Mouse (Mus musculus) heart, embryonic 12.5 days (tissue): ENCODE measurements around the gene Smap1. TPM values are rescaled to one million over a fixed set of nuclear protein-coding genes. Genes with fewer than 3 reads are reported as not detected.

ENCODE experiments used
- ATAC-seq: fragments of 200-750 bp; cut with Nextera tagmentation; 2 replicates; pipeline ENCODE4 v1.8.0; 2017; ENCODE audit warnings: moderate TSS enrichment, moderate library complexity; ENCODE audit not compliant: insufficient number of reproducible peaks, low FRiP score
- H3K27ac ChIP-seq: fragments of 300-500 bp; sonication (generic); 2 replicates; pipeline ENCODE4 v1.5.1; 2016; ENCODE audit warnings: mild to moderate bottlenecking, moderate library complexity; ENCODE audit not compliant: poor library complexity, severe bottlenecking
- H3K27me3 ChIP-seq: fragments of 300-500 bp; sonication (generic); replicated peaks from 2 replicates; pipeline ENCODE4 v1.6.1; 2016; ENCODE audit warnings: mild to moderate bottlenecking, moderate library complexity
- H3K36me3 ChIP-seq: fragments of 300-500 bp; sonication (generic); 2 replicates; pipeline ENCODE4 v1.6.1; 2016; ENCODE audit warnings: mild to moderate bottlenecking, moderate library complexity
- H3K4me1 ChIP-seq: fragments of 300-500 bp; sonication (generic); replicated peaks from 2 replicates; pipeline ENCODE4 v1.6.1; 2016; ENCODE audit warnings: mild to moderate bottlenecking
- H3K4me2 ChIP-seq: fragments of 300-500 bp; sonication (generic); 2 replicates; pipeline ENCODE4 v1.6.1; 2016; ENCODE audit warnings: mild to moderate bottlenecking, moderate library complexity
- H3K4me3 ChIP-seq: fragments of 300-500 bp; sonication (generic); 2 replicates; pipeline ENCODE4 v1.5.1; 2016; ENCODE audit warnings: mild to moderate bottlenecking
- H3K9ac ChIP-seq: fragments of 300-500 bp; sonication (generic); 2 replicates; pipeline ENCODE4 v1.6.1; 2016; ENCODE audit warnings: mild to moderate bottlenecking, moderate library complexity
- H3K9me3 ChIP-seq: fragments of 300-500 bp; sonication (generic); replicated peaks from 2 replicates; pipeline ENCODE4 v1.6.1; 2016; ENCODE audit warnings: mild to moderate bottlenecking, moderate library complexity
- WGBS: fragments of 180-500 bp; shearing (Covaris S2); methylation state at CpG from one replicate; pipeline ENCODE4 v1.1.7; 2016; 5-methylcytosine and 5-hydroxymethylcytosine counted together
- polyA plus RNA-seq: library from polyadenylated mRNA; unstranded; fragments of >200 nt; fragmentation: Nextera tagmentation; extraction: Ambion mirVana; gene quantifications from 2 replicates; pipeline ENCODE4 v1.2.1, GENCODE M21; 2016

Smap1 gene
- polyA plus RNA-seq, 1 experiment from 2014 or later = 48.4 TPM

DNA sequence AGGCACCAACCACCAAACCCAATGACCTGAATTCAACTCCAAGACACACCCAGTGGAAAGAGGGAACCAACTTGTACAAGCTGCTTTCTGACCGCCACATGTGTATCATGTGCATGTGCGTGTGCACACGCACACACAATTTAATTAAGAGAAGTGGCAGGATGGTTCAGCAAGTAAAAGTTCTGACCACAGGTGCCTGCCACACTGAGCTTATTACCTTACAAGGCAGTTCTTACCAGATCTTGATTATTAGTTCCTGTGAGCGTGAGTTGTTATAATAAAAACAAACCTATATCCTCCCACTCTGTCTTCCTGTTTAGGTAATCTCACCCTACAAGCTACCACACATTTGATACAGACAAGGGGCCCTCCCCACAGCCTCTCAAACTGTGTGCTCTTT lies 6.6 kb downstream of the Smap1 start:
- H3K27ac ChIP-seq = no peak overlapping the region
- WGBS = 83% methylated on average over 4 of the region's 4 CpGs
- H3K9me3 ChIP-seq = no peaks in the 10 kb centered on the region
- peaks cover 20% of the 10 kb centered on the region for H3K4me1 ChIP-seq
- H3K36me3 ChIP-seq = no peaks in the 10 kb centered on the region
- H3K9ac ChIP-seq = no peak overlapping the region
- ATAC-seq = no peak
- no peaks in the 10 kb centered on the region for H3K27me3 ChIP-seq
- no peak overlapping the region for H3K4me3 ChIP-seq
- H3K4me2 ChIP-seq = no peak overlapping the region

- H3K27me3 ChIP-seq = no peaks in the 10 kb centered on the region
- H3K36me3 ChIP-seq = peaks cover 5% of the 10 kb centered on the region
- WGBS = 81% methylated on average over 2 of the region's 2 CpGs
- no peak overlapping the region for H3K4me3 ChIP-seq
- H3K9ac ChIP-seq = no peak overlapping the region
- H3K4me1 ChIP-seq = peaks cover 17% of the 10 kb centered on the region; the same call in 1 of the 2 replicates
- no peak for ATAC-seq
- no peak overlapping the region for H3K27ac ChIP-seq
- no peak overlapping the region for H3K4me2 ChIP-seq
- H3K9me3 ChIP-seq = no peaks in the 10 kb centered on the region
Observed at GRCm38 (mm10) chr1:23912988-23913387, 9.1 kb downstream of the Smap1 start.

DNA sequence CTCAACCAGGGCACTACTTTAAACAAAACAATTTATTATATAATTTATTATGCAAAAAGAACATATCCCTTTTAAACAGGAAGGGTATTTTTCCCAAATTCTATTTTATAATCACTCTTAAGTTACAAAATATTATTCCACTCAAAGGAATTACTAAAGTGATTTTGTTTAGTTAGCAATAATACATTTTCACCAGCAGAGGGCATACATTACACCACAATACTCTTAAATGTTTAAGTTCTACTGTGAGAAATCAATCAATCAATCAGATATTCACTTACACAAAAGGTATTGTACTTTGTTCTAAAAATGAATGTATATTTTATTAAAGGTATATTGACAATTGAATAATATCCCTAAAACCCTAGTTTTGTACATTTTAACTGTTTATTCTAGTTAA lies 16.0 kb downstream of the Smap1 start:
- no peaks in the 10 kb centered on the region for H3K27me3 ChIP-seq
- H3K9ac ChIP-seq = no peak overlapping the region
- H3K4me1 ChIP-seq = peaks cover 5% of the 10 kb centered on the region; the same call in 1 of the 2 replicates
- H3K9me3 ChIP-seq = no peaks in the 10 kb centered on the region
- H3K4me3 ChIP-seq = no peak overlapping the region
- H3K27ac ChIP-seq = no peak overlapping the region
- no peak overlapping the region for H3K4me2 ChIP-seq
- no peak for ATAC-seq
- peaks cover 5% of the 10 kb centered on the region for H3K36me3 ChIP-seq

GRCm38 (mm10) chr1:23903340-23903739 lies 18.8 kb downstream of the Smap1 start:
- Histone ChIP-seq H3K27me3 (no peaks in the 10 kb centered on the region), H3K36me3 (no peaks in the 10 kb centered on the region), H3K4me3 (no peak overlapping the region), H3K9ac (no peak overlapping the region), H3K4me1 (peaks cover 13% of the 10 kb centered on the region), H3K9me3 (no peaks in the 10 kb centered on the region), H3K27ac (no peak overlapping the region), H3K4me2 (no peak overlapping the region)
- 79% methylated on average over 3 of the region's 3 CpGs for WGBS
- ATAC-seq = no peak

- peaks cover 13% of the 10 kb centered on the region for H3K4me1 ChIP-seq
- H3K9me3 ChIP-seq = no peaks in the 10 kb centered on the region
- H3K9ac ChIP-seq = no peak overlapping the region
- no peak overlapping the region for H3K4me2 ChIP-seq
- no peaks in the 10 kb centered on the region for H3K27me3 ChIP-seq
- 79% methylated on average over 2 of the region's 2 CpGs for WGBS
- H3K36me3 ChIP-seq = no peaks in the 10 kb centered on the region
- H3K4me3 ChIP-seq = no peak overlapping the region
- H3K27ac ChIP-seq = no peak overlapping the region
- no peak for ATAC-seq
Observed at GRCm38 (mm10) chr1:23902736-23903135, 19.4 kb downstream of the Smap1 start.

DNA sequence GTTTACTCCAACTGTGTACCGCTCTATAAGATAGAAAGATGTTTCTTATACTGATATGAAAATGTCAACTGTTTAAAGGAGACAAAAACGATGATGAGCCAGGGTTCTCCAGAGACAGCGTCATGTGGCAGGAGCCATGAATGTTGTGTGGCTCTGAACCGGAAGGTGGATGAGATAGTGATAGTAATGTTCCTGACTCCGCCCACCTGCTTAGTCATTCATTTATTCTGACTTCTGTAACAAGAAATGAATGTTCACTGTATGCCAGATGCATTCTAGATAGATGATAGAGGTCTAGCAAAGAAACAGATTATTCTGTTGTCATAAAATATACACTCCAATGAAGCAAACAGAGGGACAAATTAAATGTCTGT lies 22.5 kb downstream of the Smap1 start:
- Histone ChIP-seq H3K9me3 (no peaks in the 10 kb centered on the region), H3K4me1 (peaks cover 24% of the 10 kb centered on the region), H3K36me3 (no peaks in the 10 kb centered on the region), H3K27ac (no peak overlapping the region), H3K27me3 (no peaks in the 10 kb centered on the region), H3K4me2 (no peak overlapping the region), H3K4me3 (no peak overlapping the region), H3K9ac (no peak overlapping the region)
- 70% methylated on average over 5 of the region's 5 CpGs for WGBS
- no peak for ATAC-seq

GRCm38 (mm10) chr1:23899020-23899646 lies 23.0 kb downstream of the Smap1 start:
- H3K27ac ChIP-seq = no peak overlapping the region
- no peak overlapping the region for H3K4me3 ChIP-seq
- H3K27me3 ChIP-seq = no peaks in the 10 kb centered on the region
- no peaks in the 10 kb centered on the region for H3K9me3 ChIP-seq
- peaks cover 25% of the 10 kb centered on the region for H3K4me1 ChIP-seq
- no peak for ATAC-seq
- no peak overlapping the region for H3K4me2 ChIP-seq
- no peak overlapping the region for H3K9ac ChIP-seq
- no peaks in the 10 kb centered on the region for H3K36me3 ChIP-seq
- WGBS = 60% methylated on average over 3 of the region's 3 CpGs

DNA sequence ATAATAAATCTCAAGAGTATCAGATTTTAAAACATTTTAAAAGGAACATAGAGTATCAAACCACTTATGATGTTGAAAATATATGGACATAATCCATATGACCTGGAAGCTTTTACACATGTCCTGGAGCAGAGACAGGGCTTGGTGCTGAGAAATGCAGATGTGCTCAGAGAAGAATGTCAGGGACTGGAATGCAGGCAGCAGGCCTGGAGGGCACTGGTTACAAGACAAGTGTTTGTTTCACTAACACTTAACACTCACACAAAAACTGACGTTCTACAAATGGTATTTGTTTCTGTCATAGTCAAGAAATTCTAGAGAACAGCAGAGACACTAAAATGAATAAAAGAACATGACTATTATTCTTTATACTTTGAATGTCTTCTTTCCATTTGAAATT lies 30.0 kb downstream of the Smap1 start:
- no peak overlapping the region for H3K27ac ChIP-seq
- H3K9ac ChIP-seq = no peak overlapping the region
- no peaks in the 10 kb centered on the region for H3K36me3 ChIP-seq
- no peaks in the 10 kb centered on the region for H3K9me3 ChIP-seq
- H3K4me3 ChIP-seq = no peak overlapping the region
- H3K4me2 ChIP-seq = no peak overlapping the region
- H3K4me1 ChIP-seq = peaks cover 18% of the 10 kb centered on the region
- H3K27me3 ChIP-seq = no peaks in the 10 kb centered on the region
- no peak for ATAC-seq
- WGBS = 38% methylated on average over 1 of the region's 1 CpGs

- no peak overlapping the region for H3K27ac ChIP-seq
- 0 out of 2 replicates have a peak, but pooled peaks cover 3% of the 10 kb centered on the region for H3K4me1 ChIP-seq
- H3K4me2 ChIP-seq = no peak overlapping the region
- ATAC-seq = no peak
- no peak overlapping the region for H3K9ac ChIP-seq
- no peaks in the 10 kb centered on the region for H3K36me3 ChIP-seq
- H3K9me3 ChIP-seq = no peaks in the 10 kb centered on the region
- H3K27me3 ChIP-seq = no peaks in the 10 kb centered on the region
- H3K4me3 ChIP-seq = no peak overlapping the region
- 94% methylated on average over 7 of the region's 7 CpGs for WGBS
Observed at GRCm38 (mm10) chr1:23884914-23885313, 37.2 kb downstream of the Smap1 start.

- no peaks in the 10 kb centered on the region for H3K9me3 ChIP-seq
- no peak overlapping the region for H3K9ac ChIP-seq
- no peak for ATAC-seq
- H3K27me3 ChIP-seq = no peaks in the 10 kb centered on the region
- no peak overlapping the region for H3K4me2 ChIP-seq
- 0 out of 2 replicates have a peak, but pooled peaks cover 3% of the 10 kb centered on the region for H3K4me1 ChIP-seq
- H3K36me3 ChIP-seq = no peaks in the 10 kb centered on the region
- 85% methylated on average over 2 of the region's 2 CpGs for WGBS
- no peak overlapping the region for H3K27ac ChIP-seq
- H3K4me3 ChIP-seq = no peak overlapping the region
Observed at GRCm38 (mm10) chr1:23884087-23884668, 37.9 kb downstream of the Smap1 start.

GRCm38 (mm10) chr1:23882681-23883080 lies 39.4 kb downstream of the Smap1 start:
- no peaks in the 10 kb centered on the region for H3K36me3 ChIP-seq
- no peak overlapping the region for H3K4me2 ChIP-seq
- H3K9ac ChIP-seq = no peak overlapping the region
- H3K4me3 ChIP-seq = no peak overlapping the region
- no peaks in the 10 kb centered on the region for H3K9me3 ChIP-seq
- WGBS = 93% methylated on average over 1 of the region's 1 CpGs
- H3K27me3 ChIP-seq = no peaks in the 10 kb centered on the region
- H3K4me1 ChIP-seq = 0 out of 2 replicates have a peak, but pooled peaks cover 3% of the 10 kb centered on the region
- no peak for ATAC-seq
- no peak overlapping the region for H3K27ac ChIP-seq

- Histone ChIP-seq H3K36me3 (peaks cover 39% of the 10 kb centered on the region), H3K4me3 (no peak overlapping the region), H3K4me2 (no peak overlapping the region), H3K9me3 (no peaks in the 10 kb centered on the region), H3K4me1 (0 out of 2 replicates have a peak, but pooled peaks cover 4% of the 10 kb centered on the region), H3K27me3 (no peaks in the 10 kb centered on the region), H3K27ac (no peak overlapping the region), H3K9ac (no peak overlapping the region)
- no peak for ATAC-seq
- WGBS = 100% methylated on average over 1 of the region's 1 CpGs
Observed at GRCm38 (mm10) chr1:23872194-23872593, 49.9 kb downstream of the Smap1 start.
